Mouse (Mus musculus) limb, embryonic 13.5 days (tissue): ENCODE data around the gene Gm28961. TPM values are rescaled to one million over a fixed set of nuclear protein-coding genes. Genes with fewer than 3 reads are reported as not detected.
"Not testable (repeated sequence)": the region's sequence is repeated elsewhere in the genome, so short reads cannot be mapped to it uniquely, and the experiment has no call there.

Experiments
- ATAC-seq: fragments of 200-750 bp; cut with Nextera tagmentation; 2 replicates; pipeline ENCODE4 v1.8.0; 2017; ENCODE audit warnings: low read depth, moderate number of reproducible peaks, moderate TSS enrichment; ENCODE audit not compliant: low FRiP score
- H3K27ac ChIP-seq: fragments of 300-500 bp; sonication (generic); 2 replicates; pipeline ENCODE4 v1.5.1; 2015; ENCODE audit warnings: inconsistent platforms, mild to moderate bottlenecking, moderate library complexity
- H3K27me3 ChIP-seq: fragments of 300-500 bp; sonication (generic); 2 replicates; pipeline ENCODE4 v1.6.1; 2015; ENCODE audit warnings: mild to moderate bottlenecking, inconsistent platforms
- H3K36me3 ChIP-seq: fragments of 300-500 bp; sonication (generic); 2 replicates; pipeline ENCODE4 v1.6.1; 2015; ENCODE audit warnings: inconsistent platforms, mild to moderate bottlenecking, moderate library complexity
- H3K4me1 ChIP-seq: fragments of 300-500 bp; sonication (generic); 2 replicates; pipeline ENCODE4 v1.6.1; 2015; ENCODE audit warnings: inconsistent platforms
- H3K4me2 ChIP-seq: fragments of 300-500 bp; sonication (generic); replicated peaks from 2 replicates; pipeline ENCODE4 v1.6.1; 2015; ENCODE audit warnings: inconsistent platforms, mild to moderate bottlenecking, moderate library complexity
- H3K4me3 ChIP-seq: fragments of 300-500 bp; sonication (generic); 2 replicates; pipeline ENCODE4 v1.5.1; 2015; ENCODE audit warnings: moderate library complexity, mild to moderate bottlenecking, inconsistent platforms
- H3K9ac ChIP-seq: fragments of 300-500 bp; sonication (generic); 2 replicates; pipeline ENCODE4 v1.6.1; 2015; ENCODE audit warnings: mild to moderate bottlenecking, inconsistent platforms
- H3K9me3 ChIP-seq: fragments of 300-500 bp; sonication (generic); 2 replicates; pipeline ENCODE4 v1.6.1; 2016; ENCODE audit warnings: inconsistent platforms
- whole genome bisulfite sequencing: fragments of 180-500 bp; shearing (Covaris S2); methylation state at CpG from one replicate; pipeline ENCODE4 v1.1.7; 2015; 5-methylcytosine and 5-hydroxymethylcytosine counted together
- polyA plus RNA-seq: library from polyadenylated mRNA; unstranded; fragments of >200 nt; fragmentation: Nextera tagmentation; extraction: Ambion mirVana; gene quantifications from 2 replicates; pipeline ENCODE4 v1.2.1, GENCODE M21; 2015

Gene Gm28961
- not detected in 2 replicates for polyA plus RNA-seq

GRCm38 (mm10) chrY:57705397-57705796 lies at the start of gene Gm28961:
Gene Gm28961, plus strand, starts transcription at chrY:57705697.
- not testable (repeated sequence) for H3K9me3 ChIP-seq, H3K4me3 ChIP-seq, ATAC-seq, H3K4me2 ChIP-seq, H3K36me3 ChIP-seq, H3K4me1 ChIP-seq, H3K27me3 ChIP-seq, H3K27ac ChIP-seq, H3K9ac ChIP-seq
- no CpG with 5 or more reads among the region's 6 CpGs for WGBS

Other genes starting within 250 kb of the Gm28961 start
- not detected in 2 replicates for gene Gm21943, start 172.0 kb upstream of the Gm28961 start, polyA plus RNA-seq